Mouse (Mus musculus) embryonic fibroblast, embryonic 13.5 days (primary cell): ENCODE measurements at regions not wholly inside any gene's neighbourhood (a gene's known extent, or its start where the extent isn't known, plus 50 kb on each side); places are given as distances from the start of the nearest gene placed in this dataset.

Source experiments
- CTCF ChIP-seq: IDR thresholded peaks from 2 replicates; pipeline ENCODE4 v1.5.1; 2011; ENCODE audit warnings: mild to moderate bottlenecking, control low read depth, low read length, moderate library complexity, borderline replicate concordance; ENCODE audit not compliant: insufficient read depth
- POLR2A ChIP-seq: IDR thresholded peaks from 2 replicates; pipeline ENCODE4 v1.6.1; 2011; ENCODE audit warnings: low read depth, mild to moderate bottlenecking, control low read depth, low read length, moderate library complexity

DNA sequence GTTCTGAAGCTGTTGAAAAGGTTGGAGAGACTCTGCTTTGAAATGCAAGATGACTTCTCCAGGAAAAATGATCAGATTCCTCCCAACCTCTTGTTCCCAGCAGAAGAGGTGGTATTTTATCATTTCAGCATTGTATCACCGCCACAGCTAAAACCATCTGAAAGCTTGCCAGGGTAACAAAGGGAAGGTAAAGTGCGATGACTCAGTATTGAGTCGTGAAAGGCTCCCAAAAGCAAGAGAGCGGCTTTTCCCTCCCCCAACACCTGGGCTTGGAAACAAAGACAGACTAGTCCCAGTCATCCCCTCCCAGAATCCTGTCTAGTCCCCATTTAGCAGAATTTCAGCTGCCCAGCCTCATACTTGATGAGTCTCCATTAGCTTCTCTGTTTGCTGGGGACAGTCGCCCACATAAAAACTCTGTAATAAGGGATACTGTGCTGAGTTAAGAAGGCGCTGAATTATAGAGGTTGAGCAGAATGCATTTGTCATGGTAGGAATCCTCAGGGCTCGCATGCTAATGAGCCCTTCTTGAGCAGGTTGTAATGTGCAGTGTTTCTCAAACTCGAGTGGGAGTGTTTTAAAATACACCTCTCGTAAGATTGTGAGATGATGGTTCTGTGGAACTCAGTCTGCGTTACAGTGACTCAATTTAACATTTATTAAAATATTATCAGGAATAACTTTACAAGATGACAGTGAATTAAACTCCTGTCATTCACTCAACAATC lies 125.8 kb upstream of the Stx16 start:
- TF ChIP-seq CTCF (no peak), POLR2A (no peak)
